In genomic region chr2:17730648-17730956, GRCm38 (mm10) we compare ENCODE assay signal across 8 mouse cellular contexts. TPM values are rescaled to one million over a fixed set of nuclear protein-coding genes. Genes with fewer than 3 reads are reported as not detected.
A peak's percentile ranks its signal among the peaks of the same experiment; 100 is the strongest.
DNase-seq lines count a peak whose midpoint lies in the region; ATAC-seq lines count a peak whose summit lies in the region.

No protein-coding gene starts in this region.

- no peaks in the 10 kb centered on the region for H3K9me3 ChIP-seq in erythroblast, embryonic 14.5 days (ENCODE audit: control insufficient read depth, low read length)
- H3K9me3 ChIP-seq in neural tube, embryonic 11.5 days (ENCODE audit: control insufficient read depth, low read length), result no peaks in the 10 kb centered on the region
- H3K9me3 ChIP-seq in intestine, embryonic 15.5 days, result no peaks in the 10 kb centered on the region
- H3K9me3 ChIP-seq in neural tube, embryonic 15.5 days (replicated peaks), result no peaks in the 10 kb centered on the region

- peaks cover 42% of the 10 kb centered on the region for H3K27me3 ChIP-seq in erythroblast, embryonic 14.5 days (ENCODE audit: control insufficient read depth)
- peaks cover 16% of the 10 kb centered on the region; the same call in 1 of the 2 replicates for H3K27me3 ChIP-seq in neural tube, embryonic 11.5 days (ENCODE audit: control insufficient read depth, insufficient read depth, low read length)
- H3K27me3 ChIP-seq in intestine, embryonic 15.5 days (replicated peaks), result peaks cover 24% of the 10 kb centered on the region
- peaks cover 3% of the 10 kb centered on the region; the same call in 1 of the 2 replicates for H3K27me3 ChIP-seq in neural tube, embryonic 15.5 days (replicated peaks)

- peak overlapping the region; percentile 74 for H3K9ac ChIP-seq in neural tube, embryonic 11.5 days (ENCODE audit: low read length)
- peak overlapping the region; percentile 45 for H3K9ac ChIP-seq in intestine, embryonic 15.5 days
- H3K9ac ChIP-seq in neural tube, embryonic 15.5 days (replicated peaks), result peak overlapping the region; percentile 75

- WGBS in neural tube, embryonic 11.5 days, result 1% methylated on average over 20 of the region's 20 CpGs
- under 1% methylated on average over 20 of the region's 20 CpGs for WGBS in intestine, embryonic 15.5 days
- under 1% methylated on average over 20 of the region's 20 CpGs for WGBS in neural tube, embryonic 15.5 days

- DNase-seq in neural tube, embryonic 11.5 days (ENCODE audit: low spot score), result no peak
- DNase-seq in neural tube, embryonic 10.5 days (ENCODE audit: extremely low spot score, low spot score), result no peak
- no peak for DNase-seq in urinary bladder, adult 2 months (ENCODE audit: low spot score)
- DNase-seq in thymus, postnatal 10 days (ENCODE audit: low spot score in 2 of 2), result no peak

- H3K36me3 ChIP-seq in erythroblast, embryonic 14.5 days (ENCODE audit: control insufficient read depth), result no peaks in the 10 kb centered on the region
- no peaks in the 10 kb centered on the region for H3K36me3 ChIP-seq in neural tube, embryonic 11.5 days (ENCODE audit: control insufficient read depth, insufficient read depth, low read length)
- no peaks in the 10 kb centered on the region for H3K36me3 ChIP-seq in intestine, embryonic 15.5 days
- no peaks in the 10 kb centered on the region for H3K36me3 ChIP-seq in neural tube, embryonic 15.5 days

- peak overlapping the region; percentile 12 for H3K4me3 ChIP-seq in erythroblast, embryonic 14.5 days (replicated peaks)
- H3K4me3 ChIP-seq in neural tube, embryonic 11.5 days (ENCODE audit: low read depth, low read length), result peak overlapping the region; percentile 60
- peak overlapping the region; percentile 60 for H3K4me3 ChIP-seq in intestine, embryonic 15.5 days (replicated peaks)
- H3K4me3 ChIP-seq in neural tube, embryonic 15.5 days (replicated peaks), result peak overlapping the region; percentile 78

- no peak for ATAC-seq in erythroblast, adult 5-6 weeks (replicated peaks; ENCODE audit: low FRiP score, poor library complexity, severe bottlenecking)
- peak; percentile 36 for ATAC-seq in neural tube, embryonic 11.5 days (ENCODE audit: insufficient read depth, low FRiP score, low TSS enrichment)
- peak; percentile 43 for ATAC-seq in intestine, embryonic 15.5 days
- ATAC-seq in neural tube, embryonic 15.5 days (ENCODE audit: low FRiP score), result peak; percentile 63; the same call in 1 of the 2 replicates

- H3K27ac ChIP-seq in neural tube, embryonic 11.5 days (ENCODE audit: low read depth, low read length), result no peak overlapping the region
- H3K27ac ChIP-seq in intestine, embryonic 15.5 days, result no peak overlapping the region
- peak overlapping the region; percentile 81 for H3K27ac ChIP-seq in neural tube, embryonic 15.5 days (replicated peaks)

- H3K4me2 ChIP-seq in neural tube, embryonic 11.5 days (ENCODE audit: low read depth), result peak overlapping the region; percentile 98
- peak overlapping the region; percentile 99 for H3K4me2 ChIP-seq in intestine, embryonic 15.5 days (replicated peaks)
- peak overlapping the region; percentile 94 for H3K4me2 ChIP-seq in neural tube, embryonic 15.5 days

- H3K4me1 ChIP-seq in erythroblast, embryonic 14.5 days (ENCODE audit: control insufficient read depth), result no peaks in the 10 kb centered on the region
- no peaks in the 10 kb centered on the region for H3K4me1 ChIP-seq in neural tube, embryonic 11.5 days (ENCODE audit: control insufficient read depth, insufficient read depth, low read length)
- H3K4me1 ChIP-seq in intestine, embryonic 15.5 days (replicated peaks), result peaks cover 12% of the 10 kb centered on the region
- H3K4me1 ChIP-seq in neural tube, embryonic 15.5 days, result peaks cover 18% of the 10 kb centered on the region

RNA-seq across cellular contexts. Expression of gene Nebl, which starts 0.7 kb away (rescaled TPM):
- 0.01 TPM in 1 of 2 replicates, not detected in the other for polyA plus RNA-seq in erythroblast, embryonic 14.5 days (2012)
- 0.38 TPM in 1 of 2 replicates, not detected in the other for total RNA-seq in erythroblast, adult 5-6 weeks (2015; ENCODE audit: low replicate concordance)
- total RNA-seq in erythroblast, adult 5-6 weeks (2017; ENCODE audit: low replicate concordance), result 0.42 TPM in 1 of 2 replicates, not detected in the other
- 8.4 and 8.8 TPM in 2 replicates for polyA plus RNA-seq in neural tube, embryonic 11.5 days (2014; fragmentation: Nextera tagmentation; extraction: Ambion mirVana)
- 0.43 and 1.1 TPM in 2 replicates for polyA plus RNA-seq in intestine, embryonic 15.5 days (2015; fragmentation: Nextera tagmentation; extraction: Ambion mirVana)
- 13.7 and 14.3 TPM in 2 replicates for polyA plus RNA-seq in neural tube, embryonic 15.5 days (2015; fragmentation: Nextera tagmentation; extraction: Ambion mirVana)
- polyA plus RNA-seq in urinary bladder, adult 2 months (2012; rRNA removed), result 0.44 and 0.83 TPM in 2 replicates

Comparison
In these comparisons a context has a peak if more than half of its experiments do, and no peak if none do; other contexts are left out.
1. H3K4me3 ChIP-seq: peak in every context shown above with its lines; median percentile 78 in neural tube, embryonic 15.5 days; 60 in neural tube, embryonic 11.5 days; 60 in intestine, embryonic 15.5 days; 12 in erythroblast, embryonic 14.5 days.